Mouse (Mus musculus) small intestine, adult 2 months (tissue): ENCODE measurements around the gene Pld4. TPM values are rescaled to one million over a fixed set of nuclear protein-coding genes. Genes with fewer than 3 reads are reported as not detected.

Experiments used
- H3K27ac ChIP-seq: fragments of 200-500 bp; 2 replicates; pipeline ENCODE4 v1.5.1; 2012; ENCODE audit warnings: low read depth, low read length, control low read depth, inconsistent platforms; ENCODE audit not compliant: insufficient read depth
- H3K27me3 ChIP-seq: fragments of 200-500 bp; 2 replicates; pipeline ENCODE4 v1.6.1; 2012; ENCODE audit warnings: mild to moderate bottlenecking, moderate library complexity, low read length, inconsistent platforms; ENCODE audit not compliant: control insufficient read depth, insufficient read depth
- H3K36me3 ChIP-seq: fragments of 200-500 bp; 2 replicates; pipeline ENCODE4 v1.6.1; 2012; ENCODE audit warnings: mild to moderate bottlenecking, low read length, control low read depth, inconsistent platforms; ENCODE audit not compliant: control insufficient read depth, insufficient read depth
- H3K4me1 ChIP-seq: fragments of 200-500 bp; 2 replicates; pipeline ENCODE4 v1.6.1; 2012; ENCODE audit warnings: low read length, inconsistent platforms, mixed read lengths; ENCODE audit not compliant: control insufficient read depth, insufficient read depth, insufficient read length
- H3K4me3 ChIP-seq: fragments of 200-500 bp; 2 replicates; pipeline ENCODE4 v1.5.1; 2012; ENCODE audit warnings: low read depth, mild to moderate bottlenecking, control low read depth, inconsistent platforms, low read length, moderate library complexity
- CTCF ChIP-seq: fragments of 200-500 bp; IDR thresholded peaks from 2 replicates; pipeline ENCODE4 v1.5.1; 2012; ENCODE audit warnings: low read depth, mild to moderate bottlenecking, control low read depth, inconsistent platforms, low read length, moderate library complexity, mixed read lengths; ENCODE audit not compliant: insufficient replicate concordance, insufficient read length; ENCODE audit errors: extremely low read depth
- POLR2A ChIP-seq: fragments of 200-500 bp; IDR thresholded peaks from 2 replicates; pipeline ENCODE4 v1.6.1; 2012; ENCODE audit warnings: low read depth, mild to moderate bottlenecking, control low read depth, inconsistent platforms, low read length, moderate library complexity
- WGBS: fragments of 180-500 bp; shearing (Covaris S2); methylation state at CpG from one replicate; pipeline ENCODE4 v1.1.7; 2018; 5-methylcytosine and 5-hydroxymethylcytosine counted together
- polyA plus RNA-seq: library from polyadenylated mRNA; depleted of rRNA; stranded (reverse); fragments of >200 nt; gene quantifications from 2 replicates; pipeline ENCODE4 v1.2.3, GENCODE M21; 2012

Pld4 gene
- polyA plus RNA-seq, 1 experiment = 28.2 TPM

DNA sequence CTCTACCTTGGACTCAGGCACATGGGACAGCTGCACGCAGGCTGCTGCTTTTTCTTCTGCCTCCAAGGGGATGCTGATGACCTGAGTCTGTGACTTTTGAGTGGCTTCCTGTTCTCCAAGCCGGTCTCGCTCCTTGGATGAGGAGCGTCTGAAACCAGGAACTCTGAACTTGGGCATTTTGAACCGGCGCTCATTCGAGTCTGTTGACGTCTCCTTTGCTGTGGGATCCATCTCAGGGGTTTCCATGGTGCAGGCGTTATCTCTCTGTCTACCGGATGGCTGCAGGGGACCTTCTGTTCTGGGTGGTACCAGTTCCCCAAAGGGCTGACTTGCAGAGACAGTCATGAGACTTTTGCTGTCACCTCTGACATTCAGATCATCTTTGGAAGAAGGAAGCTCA, 14.0 kb downstream of the Pld4 start:
- no peaks in the 10 kb centered on the region for H3K27me3 ChIP-seq
- no peaks in the 10 kb centered on the region for H3K4me1 ChIP-seq
- H3K36me3 ChIP-seq = no peaks in the 10 kb centered on the region
- WGBS = 90% methylated on average over 10 of the region's 10 CpGs
- no peak overlapping the region for H3K4me3 ChIP-seq
- TF ChIP-seq CTCF = no peak
- no peak for TF ChIP-seq POLR2A
- H3K27ac ChIP-seq = no peak overlapping the region

DNA sequence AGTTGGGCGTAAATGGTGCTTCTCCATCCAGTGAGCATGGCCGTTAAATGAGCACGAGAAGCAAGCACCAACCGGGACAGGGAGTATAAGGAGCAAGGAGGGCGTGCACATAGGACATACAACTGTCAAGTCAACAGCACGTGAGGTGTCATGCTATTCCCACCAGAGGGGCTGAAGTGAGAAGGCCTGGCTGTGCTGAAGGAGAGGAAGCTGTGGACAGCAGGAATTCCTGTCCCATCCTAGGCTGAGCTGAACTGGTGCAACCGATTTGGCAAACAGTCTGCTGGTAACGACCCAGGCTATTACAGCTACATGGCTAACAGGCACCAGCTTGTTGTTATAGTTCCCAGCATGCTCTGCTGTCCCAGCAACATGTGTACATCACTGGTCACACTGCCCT, 30.6 kb downstream of the Pld4 start:
- no peaks in the 10 kb centered on the region for H3K36me3 ChIP-seq
- H3K27me3 ChIP-seq = no peaks in the 10 kb centered on the region
- TF ChIP-seq POLR2A (no peak), CTCF (no peak)
- no peak overlapping the region for H3K4me3 ChIP-seq
- H3K4me1 ChIP-seq = peaks cover 6% of the 10 kb centered on the region; the same call in 1 of the 2 replicates
- H3K27ac ChIP-seq = no peak overlapping the region
- WGBS = 54% methylated on average over 8 of the region's 8 CpGs

DNA sequence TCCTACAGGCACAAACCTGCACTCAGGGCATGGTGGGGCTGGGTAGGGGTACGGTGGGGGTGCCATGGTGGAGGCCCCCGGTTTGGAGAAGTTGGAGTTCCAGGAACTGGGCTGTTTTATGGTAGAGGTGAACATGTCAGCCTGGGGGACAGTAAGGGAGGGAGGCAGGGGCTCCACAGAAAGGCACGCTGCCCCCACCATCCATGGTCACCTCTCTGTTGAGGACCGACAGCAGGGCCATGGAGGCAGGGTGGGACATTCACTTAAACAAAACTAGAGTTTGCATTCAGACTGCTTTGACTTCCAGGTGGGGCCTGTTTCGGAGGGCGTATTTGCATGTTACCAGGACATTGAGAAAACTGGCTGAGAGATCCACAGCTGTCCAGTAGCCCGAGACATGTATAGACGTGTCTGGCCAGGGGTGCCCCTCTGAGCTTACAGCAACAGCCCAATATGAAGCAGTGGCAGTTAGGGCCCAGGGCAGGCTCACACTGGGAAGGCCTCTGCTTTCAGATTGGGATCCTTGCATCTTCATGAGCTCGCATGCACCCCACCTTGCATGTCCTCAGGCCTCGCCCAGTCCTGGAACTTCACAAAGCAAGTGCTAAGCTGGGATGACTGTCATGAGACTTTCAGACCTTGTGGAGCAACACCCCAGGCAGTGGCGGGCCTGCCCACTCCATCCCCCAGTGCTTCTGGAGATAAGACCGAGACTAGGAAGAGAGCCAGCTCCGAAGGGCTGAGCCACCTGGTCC, 33.3 kb downstream of the Pld4 start:
- peaks cover 9% of the 10 kb centered on the region for H3K4me1 ChIP-seq

GRCm38 (mm10) chr12:112794356-112794816, 33.9 kb downstream of the Pld4 start:
- peaks cover 3% of the 10 kb centered on the region; the same call in 1 of the 2 replicates for H3K27me3 ChIP-seq
- H3K4me1 ChIP-seq = peaks cover 9% of the 10 kb centered on the region
- H3K4me3 ChIP-seq = 0 out of 2 replicates have a peak overlapping the region, but pooled peaks have one; percentile 3
- no peak overlapping the region for H3K27ac ChIP-seq
- 46% methylated on average over 7 of the region's 7 CpGs for whole genome bisulfite sequencing
- no peaks in the 10 kb centered on the region for H3K36me3 ChIP-seq
- TF ChIP-seq POLR2A = no peak
- no peak for TF ChIP-seq CTCF

More for the DNA sequence above, 33.3 kb downstream of the Pld4 start:
- TF ChIP-seq CTCF (no peak), POLR2A (no peak)
- whole genome bisulfite sequencing = 54% methylated on average over 13 of the region's 13 CpGs
- Histone ChIP-seq H3K36me3 (no peaks in the 10 kb centered on the region), H3K27ac (no peak overlapping the region), H3K27me3 (peaks cover 3% of the 10 kb centered on the region; the same call in 1 of the 2 replicates), H3K4me3 (no peak overlapping the region)

DNA sequence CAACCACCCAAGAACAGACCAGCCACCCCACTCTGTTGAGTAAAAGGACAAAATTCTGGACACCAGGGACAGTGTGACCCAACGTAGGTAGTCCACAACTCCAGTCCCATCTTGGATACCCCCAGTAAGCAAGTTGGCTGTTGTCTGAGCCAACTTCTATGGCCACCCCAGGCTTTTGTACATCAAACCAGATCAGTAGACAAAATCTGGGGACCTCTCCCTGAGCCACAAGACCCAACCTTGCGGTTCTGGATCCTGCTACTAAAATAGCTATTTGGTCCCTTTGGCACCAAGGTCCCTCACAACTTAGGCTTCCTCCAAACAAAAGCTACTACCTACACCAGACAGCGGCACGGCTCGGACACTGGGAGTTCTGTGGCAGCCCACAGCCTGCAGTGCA, 34.5 kb downstream of the Pld4 start:
- Histone ChIP-seq H3K36me3 (no peaks in the 10 kb centered on the region), H3K27me3 (peaks cover 3% of the 10 kb centered on the region; the same call in 1 of the 2 replicates), H3K4me1 (peaks cover 9% of the 10 kb centered on the region), H3K4me3 (peak overlapping the region; percentile 24), H3K27ac (no peak overlapping the region)
- WGBS = 89% methylated on average over 5 of the region's 5 CpGs
- TF ChIP-seq CTCF (no peak), POLR2A (no peak)

DNA sequence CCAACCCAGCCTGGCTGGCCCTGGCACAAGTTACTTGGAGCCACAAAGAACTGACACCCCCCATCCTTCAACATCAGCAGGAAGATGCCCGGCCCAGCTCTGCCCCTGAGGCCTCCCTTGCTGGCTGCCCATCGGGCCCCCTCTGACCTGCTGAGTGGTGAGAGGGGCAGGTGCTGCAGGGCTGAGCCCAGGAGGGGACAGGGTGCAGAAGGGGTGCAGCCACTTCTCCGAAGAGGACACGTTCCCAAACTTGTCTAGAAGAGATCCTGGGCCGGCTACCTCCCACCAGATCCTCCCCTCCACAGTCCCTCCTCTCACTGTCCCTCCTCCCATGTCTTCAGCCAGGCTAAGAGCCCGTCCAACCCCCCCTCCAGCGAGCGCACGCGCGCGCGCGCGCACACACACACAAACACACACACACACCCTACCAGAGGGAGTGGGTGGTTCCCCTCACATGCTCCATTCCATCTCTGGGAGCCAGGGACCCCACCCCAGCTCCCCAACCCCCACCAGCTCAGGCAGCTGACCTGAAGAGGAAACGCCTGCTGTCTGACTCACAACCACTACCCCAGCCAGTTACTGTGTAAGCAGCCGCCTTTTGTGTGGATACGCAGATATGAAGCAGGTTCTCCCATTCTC, 35.1 kb downstream of the Pld4 start:
- peaks cover 9% of the 10 kb centered on the region for H3K4me1 ChIP-seq
- H3K27ac ChIP-seq = no peak overlapping the region
- 31% methylated on average over 18 of the region's 18 CpGs for whole genome bisulfite sequencing

More for the DNA sequence above, 35.1 kb downstream of the Pld4 start:
- Histone ChIP-seq H3K27me3 (peaks cover 3% of the 10 kb centered on the region; the same call in 1 of the 2 replicates), H3K4me3 (peak overlapping the region; percentile 24), H3K36me3 (no peaks in the 10 kb centered on the region)
- no peak for TF ChIP-seq CTCF
- TF ChIP-seq POLR2A = no peak
